Mouse (Mus musculus) forebrain, embryonic 12.5 days (tissue): ENCODE results near the gene Tgfbr3. TPM values are rescaled to one million over a fixed set of nuclear protein-coding genes. Genes with fewer than 3 reads are reported as not detected.

Experiments
- ATAC-seq: fragments of 200-750 bp; cut with Nextera tagmentation; 2 replicates; pipeline ENCODE4 v1.8.0; 2017; ENCODE audit warnings: moderate TSS enrichment; ENCODE audit not compliant: low FRiP score
- H3K27ac ChIP-seq: fragments of 300-500 bp; sonication (generic); 2 replicates; pipeline ENCODE4 v1.5.1; 2016; ENCODE audit warnings: mild to moderate bottlenecking
- H3K27me3 ChIP-seq: fragments of 300-500 bp; sonication (generic); 2 replicates; pipeline ENCODE4 v1.6.1; 2016; ENCODE audit warnings: mild to moderate bottlenecking
- H3K36me3 ChIP-seq: fragments of 300-500 bp; sonication (generic); replicated peaks from 2 replicates; pipeline ENCODE4 v1.6.1; 2016; ENCODE audit warnings: mild to moderate bottlenecking
- H3K4me1 ChIP-seq: fragments of 300-500 bp; sonication (generic); 2 replicates; pipeline ENCODE4 v1.6.1; 2016
- H3K4me2 ChIP-seq: fragments of 300-500 bp; sonication (generic); 2 replicates; pipeline ENCODE4 v1.6.1; 2016; ENCODE audit warnings: mild to moderate bottlenecking, moderate library complexity
- H3K4me3 ChIP-seq: fragments of 300-500 bp; sonication (generic); replicated peaks from 2 replicates; pipeline ENCODE4 v1.5.1; 2016; ENCODE audit warnings: mild to moderate bottlenecking
- H3K9ac ChIP-seq: fragments of 300-500 bp; sonication (generic); 2 replicates; pipeline ENCODE4 v1.6.1; 2016; ENCODE audit warnings: mild to moderate bottlenecking
- H3K9me3 ChIP-seq: fragments of 300-500 bp; sonication (generic); 2 replicates; pipeline ENCODE4 v1.6.1; 2016
- WGBS: fragments of 180-500 bp; shearing (Covaris S2); methylation state at CpG from one replicate; pipeline ENCODE4 v1.1.7; 2016; 5-methylcytosine and 5-hydroxymethylcytosine counted together
- polyA plus RNA-seq: library from polyadenylated mRNA; unstranded; fragments of >200 nt; fragmentation: Nextera tagmentation; extraction: Ambion mirVana; gene quantifications from 2 replicates; pipeline ENCODE4 v1.2.1, GENCODE M21; 2016

Tgfbr3 gene
- polyA plus RNA-seq, 1 experiment from 2014 or later, result 5.7 TPM

DNA sequence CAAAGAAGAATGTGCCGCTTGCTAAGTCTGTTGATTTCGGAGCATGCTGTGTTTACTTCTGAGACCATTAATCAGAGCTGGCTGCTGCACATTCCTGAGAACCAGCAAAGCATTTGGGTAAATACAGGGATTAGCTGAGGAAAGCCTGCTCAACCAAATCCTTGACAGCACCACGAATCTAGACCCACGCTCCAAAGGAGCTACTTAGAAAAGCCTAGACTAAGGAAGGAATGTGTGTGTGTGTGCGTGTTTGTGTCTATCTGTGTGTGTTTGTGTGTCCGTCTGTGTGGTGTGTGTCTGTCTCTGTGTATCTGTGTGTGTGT is 20.5 kb downstream of the Tgfbr3 start:
- H3K4me2 ChIP-seq, result peak overlapping the region; percentile 13; the same call in 1 of the 2 replicates
- WGBS, result 11% methylated on average over 6 of the region's 6 CpGs
- H3K27ac ChIP-seq, result 0 out of 2 replicates have a peak overlapping the region, but pooled peaks have one; percentile 6
- H3K9me3 ChIP-seq, result no peaks in the 10 kb centered on the region
- H3K27me3 ChIP-seq, result peaks cover 77% of the 10 kb centered on the region
- peaks cover 21% of the 10 kb centered on the region for H3K4me1 ChIP-seq
- no peaks in the 10 kb centered on the region for H3K36me3 ChIP-seq
- H3K4me3 ChIP-seq, result no peak overlapping the region
- H3K9ac ChIP-seq, result no peak overlapping the region
- ATAC-seq, result no peak

DNA sequence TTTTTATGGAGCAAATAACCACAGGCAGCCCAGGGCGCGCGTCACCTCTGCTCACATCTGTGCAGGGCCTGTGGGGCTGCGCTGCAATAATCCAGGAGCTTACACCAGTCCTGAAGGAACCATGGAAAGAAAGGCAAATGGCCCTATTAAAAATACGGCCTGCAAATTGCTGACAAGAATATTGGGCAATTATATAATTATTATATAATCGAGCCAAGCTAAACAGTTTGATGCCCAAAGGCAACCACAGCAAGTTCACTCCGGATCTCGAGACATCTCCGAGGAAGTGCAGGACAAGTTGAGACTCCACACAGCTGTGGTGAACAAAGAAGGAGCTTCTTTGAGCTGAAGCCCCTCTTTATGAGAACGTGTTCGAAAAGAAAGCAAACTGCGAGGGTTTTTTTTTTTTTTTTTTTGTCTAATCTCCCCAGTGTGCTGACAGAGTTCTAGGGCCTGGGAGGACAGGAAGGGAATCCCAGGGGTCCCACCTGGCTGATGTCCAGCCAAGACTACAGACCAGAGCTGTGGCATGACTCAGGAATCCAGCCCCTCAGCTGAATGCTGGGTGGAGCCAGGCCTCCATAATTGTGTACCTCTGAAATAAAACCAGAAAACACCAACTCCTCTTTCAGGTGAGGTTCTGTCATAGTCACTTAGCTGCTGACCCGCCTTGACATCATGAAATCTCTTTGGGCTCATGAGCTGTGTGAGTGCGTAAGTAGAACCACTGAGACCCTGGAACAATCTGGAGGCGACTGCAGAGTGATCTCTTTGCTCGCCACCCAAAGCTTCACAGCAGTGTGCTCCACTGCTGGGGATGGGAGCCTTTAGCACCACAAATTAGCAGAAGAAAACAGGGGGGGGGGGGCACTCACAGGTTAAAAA is 21.1 kb downstream of the Tgfbr3 start:
- Histone ChIP-seq H3K4me2 (peak overlapping the region; percentile 13; the same call in 1 of the 2 replicates), H3K9ac (no peak overlapping the region), H3K36me3 (no peaks in the 10 kb centered on the region), H3K4me3 (no peak overlapping the region), H3K27ac (0 out of 2 replicates have a peak overlapping the region, but pooled peaks have one; percentile 6), H3K4me1 (peaks cover 21% of the 10 kb centered on the region), H3K9me3 (no peaks in the 10 kb centered on the region), H3K27me3 (peaks cover 78% of the 10 kb centered on the region)
- ATAC-seq, result no peak
- 34% methylated on average over 16 of the region's 16 CpGs for WGBS

DNA sequence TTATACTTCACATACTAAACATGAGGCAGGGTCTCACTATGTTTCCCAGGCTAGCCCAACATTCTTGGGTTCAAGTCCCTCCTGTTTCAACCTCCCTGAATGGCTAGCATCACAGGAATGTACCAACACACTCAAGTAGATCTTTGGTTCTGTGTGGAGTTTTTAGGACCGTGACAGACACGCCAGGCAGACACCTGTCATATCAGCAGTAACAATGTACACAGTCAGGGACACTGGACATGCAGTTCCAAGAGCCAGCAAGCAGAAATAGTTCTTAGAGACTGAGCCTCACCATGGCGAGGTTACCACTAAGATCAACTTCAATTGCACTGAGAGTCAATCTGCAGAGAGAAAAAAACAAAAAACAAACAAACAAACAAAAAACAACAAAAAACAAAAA is 22.9 kb downstream of the Tgfbr3 start:
- H3K27ac ChIP-seq, result no peak overlapping the region
- no peak overlapping the region for H3K9ac ChIP-seq
- H3K4me3 ChIP-seq, result no peak overlapping the region
- no peaks in the 10 kb centered on the region for H3K36me3 ChIP-seq
- no peak overlapping the region for H3K4me2 ChIP-seq
- H3K9me3 ChIP-seq, result no peaks in the 10 kb centered on the region
- peaks cover 14% of the 10 kb centered on the region for H3K4me1 ChIP-seq
- H3K27me3 ChIP-seq, result peaks cover 75% of the 10 kb centered on the region
- 88% methylated on average over 3 of the region's 3 CpGs for WGBS
- ATAC-seq, result no peak

DNA sequence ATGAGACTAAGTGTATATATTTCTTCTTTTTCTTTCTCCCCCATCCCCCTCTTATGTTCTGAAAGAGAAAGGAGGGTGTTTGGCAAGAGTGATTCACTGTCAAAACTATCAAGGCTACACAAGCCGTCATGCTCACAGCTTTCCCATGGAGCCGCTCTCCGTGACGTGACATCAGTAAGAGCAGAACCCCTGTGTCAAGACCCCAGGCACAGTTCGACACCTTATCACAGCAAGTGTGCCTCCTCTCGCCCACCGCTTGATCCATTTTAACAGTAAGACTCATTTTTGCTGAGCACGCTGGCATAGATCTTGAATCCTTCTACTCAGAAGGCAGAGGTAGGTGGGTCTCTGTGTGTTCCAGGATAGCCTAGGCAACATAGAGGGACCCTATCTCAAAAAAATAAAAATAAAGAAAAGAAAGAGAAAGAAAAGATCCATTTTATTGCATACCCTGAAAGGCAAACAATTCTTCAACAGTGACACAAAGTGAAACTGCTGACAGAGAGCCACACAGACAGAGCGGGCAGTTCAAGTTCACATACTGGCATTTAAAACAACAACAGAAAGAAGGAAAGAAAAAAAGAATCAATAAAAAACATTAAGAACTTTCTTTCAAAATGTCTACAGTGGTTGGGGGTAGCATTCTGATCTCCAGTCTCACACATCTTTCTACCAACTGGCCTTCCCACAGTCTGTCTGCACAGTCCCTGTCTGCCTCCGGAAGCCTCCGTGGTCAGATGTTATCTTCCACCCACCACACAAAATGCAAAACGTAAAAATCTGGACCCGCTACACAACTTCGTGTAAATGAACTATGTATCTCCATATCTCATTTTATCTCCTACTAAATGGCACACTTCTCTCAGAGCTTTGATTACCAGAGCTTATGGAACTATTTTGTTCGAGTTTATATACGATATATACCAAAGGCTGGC is 24.7 kb downstream of the Tgfbr3 start:
- ATAC-seq, result no peak
- Histone ChIP-seq H3K4me2 (no peak overlapping the region), H3K36me3 (no peaks in the 10 kb centered on the region), H3K9me3 (no peaks in the 10 kb centered on the region), H3K27ac (no peak overlapping the region), H3K4me3 (no peak overlapping the region), H3K9ac (no peak overlapping the region), H3K4me1 (peaks cover 14% of the 10 kb centered on the region), H3K27me3 (peaks cover 80% of the 10 kb centered on the region)
- WGBS, result 93% methylated on average over 16 of the region's 16 CpGs

GRCm38 (mm10) chr5:107263836-107264235 is 25.6 kb downstream of the Tgfbr3 start:
- 86% methylated on average over 3 of the region's 3 CpGs for WGBS
- H3K9ac ChIP-seq, result no peak overlapping the region
- ATAC-seq, result no peak
- no peak overlapping the region for H3K4me3 ChIP-seq
- peaks cover 82% of the 10 kb centered on the region for H3K27me3 ChIP-seq
- no peak overlapping the region for H3K4me2 ChIP-seq
- H3K27ac ChIP-seq, result no peak overlapping the region
- H3K9me3 ChIP-seq, result no peaks in the 10 kb centered on the region
- no peaks in the 10 kb centered on the region for H3K36me3 ChIP-seq
- peaks cover 9% of the 10 kb centered on the region for H3K4me1 ChIP-seq

- ATAC-seq, result no peak
- Histone ChIP-seq H3K9me3 (no peaks in the 10 kb centered on the region), H3K4me3 (no peak overlapping the region), H3K9ac (no peak overlapping the region), H3K27ac (no peak overlapping the region), H3K4me2 (no peak overlapping the region), H3K4me1 (no peaks in the 10 kb centered on the region), H3K27me3 (peaks cover 74% of the 10 kb centered on the region), H3K36me3 (no peaks in the 10 kb centered on the region)
- WGBS, result 82% methylated on average over 6 of the region's 6 CpGs
Measured at GRCm38 (mm10) chr5:107261930-107262329, 27.5 kb downstream of the Tgfbr3 start.

DNA sequence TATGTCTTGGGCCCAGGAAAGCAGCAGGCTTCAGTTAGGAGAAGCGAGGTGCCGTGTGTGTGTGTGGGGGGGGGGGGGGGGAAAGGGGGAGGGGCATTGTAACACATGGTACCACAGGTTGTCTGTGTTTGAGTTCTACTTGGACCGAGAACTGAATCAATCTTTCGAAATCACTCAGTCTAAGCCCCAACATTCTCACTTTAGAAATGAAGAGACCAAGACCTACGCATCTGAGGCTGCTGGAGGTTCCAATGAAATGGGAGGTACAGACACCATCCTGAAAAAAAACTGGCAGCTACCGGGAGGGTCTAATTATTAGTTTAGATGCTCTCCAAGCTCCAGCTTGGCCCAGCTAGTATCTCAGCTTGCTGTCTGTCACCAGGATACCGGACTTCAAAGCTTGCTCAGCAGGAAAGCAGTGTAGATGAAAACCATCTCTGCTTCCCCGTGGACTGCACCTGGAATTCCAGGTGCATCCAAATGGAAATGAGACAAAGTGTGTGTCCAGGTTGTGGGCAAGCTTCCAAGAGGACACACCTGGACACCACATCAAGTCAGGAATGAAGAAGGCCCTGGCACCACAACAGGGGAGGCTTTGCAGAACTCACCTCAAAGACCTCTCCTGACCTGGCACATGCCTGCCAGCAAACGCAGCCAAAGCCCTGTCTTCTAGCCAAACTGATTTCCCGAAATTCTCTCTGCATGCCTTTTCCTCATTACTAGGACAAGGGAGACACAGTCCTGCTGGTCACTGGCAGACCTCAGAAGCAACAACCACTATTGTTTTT is 28.5 kb downstream of the Tgfbr3 start:
- Histone ChIP-seq H3K4me1 (no peaks in the 10 kb centered on the region), H3K9ac (no peak overlapping the region)
- WGBS, result 73% methylated on average over 10 of the region's 10 CpGs

GRCm38 (mm10) chr5:107259487-107260040 is 29.9 kb downstream of the Tgfbr3 start:
- no peaks in the 10 kb centered on the region for H3K4me1 ChIP-seq
- H3K27ac ChIP-seq, result no peak overlapping the region
- no peak overlapping the region for H3K4me3 ChIP-seq
- no peak overlapping the region for H3K4me2 ChIP-seq
- ATAC-seq, result no peak
- H3K27me3 ChIP-seq, result peaks cover 61% of the 10 kb centered on the region
- H3K9me3 ChIP-seq, result peaks cover 6% of the 10 kb centered on the region; the same call in 1 of the 2 replicates
- no peak overlapping the region for H3K9ac ChIP-seq
- H3K36me3 ChIP-seq, result no peaks in the 10 kb centered on the region
- WGBS, result 79% methylated on average over 4 of the region's 4 CpGs

More for the DNA sequence above, 28.5 kb downstream of the Tgfbr3 start:
- ATAC-seq, result no peak
- H3K4me2 ChIP-seq, result no peak overlapping the region
- H3K27ac ChIP-seq, result no peak overlapping the region
- H3K4me3 ChIP-seq, result no peak overlapping the region
- H3K27me3 ChIP-seq, result peaks cover 67% of the 10 kb centered on the region
- no peaks in the 10 kb centered on the region for H3K36me3 ChIP-seq
- H3K9me3 ChIP-seq, result no peaks in the 10 kb centered on the region

GRCm38 (mm10) chr5:107253395-107253794 is 36.0 kb downstream of the Tgfbr3 start:
- no peak overlapping the region for H3K9ac ChIP-seq
- ATAC-seq, result no peak
- H3K4me2 ChIP-seq, result no peak overlapping the region
- H3K4me3 ChIP-seq, result no peak overlapping the region
- no peak overlapping the region for H3K27ac ChIP-seq
- peaks cover 20% of the 10 kb centered on the region for H3K4me1 ChIP-seq
- no peaks in the 10 kb centered on the region for H3K36me3 ChIP-seq
- H3K9me3 ChIP-seq, result peaks cover 15% of the 10 kb centered on the region; the same call in 1 of the 2 replicates
- H3K27me3 ChIP-seq, result peaks cover 59% of the 10 kb centered on the region
- WGBS, result 95% methylated on average over 3 of the region's 3 CpGs

- Histone ChIP-seq H3K27ac (no peak overlapping the region), H3K4me3 (no peak overlapping the region), H3K36me3 (no peaks in the 10 kb centered on the region), H3K27me3 (peaks cover 67% of the 10 kb centered on the region), H3K4me2 (no peak overlapping the region), H3K9me3 (peaks cover 15% of the 10 kb centered on the region; the same call in 1 of the 2 replicates), H3K4me1 (peaks cover 20% of the 10 kb centered on the region), H3K9ac (no peak overlapping the region)
- 29% methylated on average over 1 of the region's 1 CpGs for WGBS
- no peak for ATAC-seq
Measured at GRCm38 (mm10) chr5:107252435-107252834, 37.0 kb downstream of the Tgfbr3 start.

GRCm38 (mm10) chr5:107251751-107252305 is 37.6 kb downstream of the Tgfbr3 start:
- ATAC-seq, result peak; percentile 91
- H3K4me3 ChIP-seq, result no peak overlapping the region
- 5% methylated on average over 3 of the region's 3 CpGs for WGBS
- H3K4me1 ChIP-seq, result peaks cover 20% of the 10 kb centered on the region
- peaks cover 67% of the 10 kb centered on the region for H3K27me3 ChIP-seq
- no peak overlapping the region for H3K27ac ChIP-seq
- H3K9me3 ChIP-seq, result peaks cover 15% of the 10 kb centered on the region; the same call in 1 of the 2 replicates
- H3K4me2 ChIP-seq, result no peak overlapping the region
- no peaks in the 10 kb centered on the region for H3K36me3 ChIP-seq
- no peak overlapping the region for H3K9ac ChIP-seq
